8 mouse cellular contexts compared by ENCODE assay signal in genomic region chr19:6334673-6335457, GRCm38 (mm10). TPM values are rescaled to one million over a fixed set of nuclear protein-coding genes. Genes with fewer than 3 reads are reported as not detected.
DNase-seq lines count a peak whose midpoint lies in the region; ATAC-seq lines count a peak whose summit lies in the region.

TSS of gene Men1 (plus strand) at chr19:6334979.

- ATAC-seq in forebrain, embryonic 14.5 days = peak; percentile 96
- ATAC-seq in neural tube, embryonic 15.5 days (ENCODE audit: low FRiP score) = peak; percentile 93

- DNase-seq in ES-CJ7 (ENCODE audit: low read depth, low spot score) = peak; percentile 99
- DNase-seq in cerebellum, adult 11 months = peak; percentile 91
- peak; percentile 99 for DNase-seq in forebrain, embryonic 14.5 days (ENCODE audit: low spot score)
- peak; percentile 91 for DNase-seq in heart, postnatal 14 days
- DNase-seq in layer of hippocampus, adult 11-12 months (ENCODE audit: low spot score) = peak; percentile 96
- DNase-seq in lung, adult 18-20 months = peak; percentile 97
- DNase-seq in testis, postnatal 14 days (ENCODE audit: low spot score) = peak; percentile 93

- peak within 1 kb of the TSS; percentile 70 for H3K27ac ChIP-seq in forebrain, embryonic 14.5 days (ENCODE audit: low read depth, low read length)
- H3K27ac ChIP-seq in neural tube, embryonic 15.5 days (replicated peaks) = peak within 1 kb of the TSS; percentile 85

- peak within 1 kb of the TSS; percentile 98 for H3K4me2 ChIP-seq in forebrain, embryonic 14.5 days (ENCODE audit: low read length)
- H3K4me2 ChIP-seq in neural tube, embryonic 15.5 days = peak within 1 kb of the TSS; percentile 88

- no peaks in the 10 kb centered on the region for H3K27me3 ChIP-seq in forebrain, embryonic 14.5 days (replicated peaks; ENCODE audit: control insufficient read depth, insufficient read depth, low read length)
- no peaks in the 10 kb centered on the region for H3K27me3 ChIP-seq in neural tube, embryonic 15.5 days (replicated peaks)

- under 1% methylated on average over 35 of the region's 43 CpGs for WGBS in forebrain, embryonic 14.5 days
- under 1% methylated on average over 41 of the region's 43 CpGs for WGBS in neural tube, embryonic 15.5 days

- intact Hi-C loops in heart, postnatal 14 days (cut with DNase I) = loop anchor here (5.0 to 10.0 kb wide), 3 partner anchors 208 to 373 kb away; partner anchors contain the start of genes Pola2, Snx15, Tm7sf2 and Znhit2

- no peaks in the 10 kb centered on the region for H3K9me3 ChIP-seq in forebrain, embryonic 14.5 days (replicated peaks; ENCODE audit: control insufficient read depth, low read length)
- no peaks in the 10 kb centered on the region for H3K9me3 ChIP-seq in neural tube, embryonic 15.5 days (replicated peaks)

- peak within 1 kb of the TSS; percentile 83 for H3K9ac ChIP-seq in forebrain, embryonic 14.5 days (ENCODE audit: low read length)
- H3K9ac ChIP-seq in neural tube, embryonic 15.5 days (replicated peaks) = peak within 1 kb of the TSS; percentile 86

- peaks cover 15% of the 10 kb centered on the region for H3K4me1 ChIP-seq in forebrain, embryonic 14.5 days (ENCODE audit: control insufficient read depth, insufficient read depth, low read length)
- peaks cover 36% of the 10 kb centered on the region for H3K4me1 ChIP-seq in neural tube, embryonic 15.5 days

- H3K4me3 ChIP-seq in forebrain, embryonic 14.5 days (ENCODE audit: low read depth, low read length) = peak within 1 kb of the TSS; percentile 83
- peak within 1 kb of the TSS; percentile 87 for H3K4me3 ChIP-seq in neural tube, embryonic 15.5 days (replicated peaks)

- peaks cover 30% of the 10 kb centered on the region for H3K36me3 ChIP-seq in forebrain, embryonic 14.5 days (ENCODE audit: control insufficient read depth, insufficient read depth, low read length)
- H3K36me3 ChIP-seq in neural tube, embryonic 15.5 days = peaks cover 30% of the 10 kb centered on the region

RNA-seq across cellular contexts. Expression of gene Men1, which starts in this region (rescaled TPM):
- 47.7 and 61.6 TPM in 2 replicates for polyA plus RNA-seq in forebrain, embryonic 14.5 days (2014; fragmentation: Nextera tagmentation; extraction: Ambion mirVana)
- total RNA-seq in heart, postnatal 14 days (2021) = 10 to 100 TPM; 18.2 to 18.5 TPM
- polyA plus RNA-seq in neural tube, embryonic 15.5 days (2015; fragmentation: Nextera tagmentation; extraction: Ambion mirVana) = 71.4 and 71.6 TPM in 2 replicates

Comparison
In these comparisons a context has a peak if more than half of its experiments do, and no peak if none do; other contexts are left out.
1. Peak in every context shown above with its lines: DNase-seq, ATAC-seq, H3K4me3 ChIP-seq and H3K27ac ChIP-seq.